Mouse (Mus musculus): ENCODE measurements at regions not wholly inside any gene's neighbourhood (a gene's known extent, or its start where the extent isn't known, plus 50 kb on each side); places are given as distances from the start of the nearest gene placed in this dataset.

DNA sequence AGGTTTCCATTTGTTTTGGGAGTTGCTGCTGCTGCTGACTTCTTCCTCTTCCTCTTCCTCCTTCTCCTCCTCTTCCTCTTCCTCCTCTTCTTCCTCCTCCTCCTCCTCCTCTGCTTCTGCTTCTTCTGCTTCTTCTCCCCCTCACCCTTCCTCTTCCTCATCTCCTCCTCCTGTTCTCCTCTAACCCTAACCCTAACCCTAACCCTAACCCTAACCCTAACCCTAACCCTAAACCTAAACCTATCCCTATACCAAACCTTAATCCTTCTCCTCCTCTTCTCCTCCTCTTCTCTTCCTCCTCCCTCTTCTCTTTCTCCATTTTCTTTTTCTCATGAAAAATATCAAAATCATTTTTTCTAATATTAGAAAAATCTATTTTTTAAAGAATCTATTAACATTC is 86.3 kb upstream of the Sema6d start:
- TF ChIP-seq CTCF (IDR thresholded peaks at IDR 0.05): no peak
- no peak for TF ChIP-seq POLR2A (IDR thresholded peaks at IDR 0.05; ENCODE audit: insufficient read depth, low read depth, low read length)
- no peak for TF ChIP-seq EP300 (IDR thresholded peaks at IDR 0.05; ENCODE audit: insufficient read depth, low read depth, low read length)

Data from heart, adult 2 months (tissue).